Mouse (Mus musculus) c-Kit-positive CD71-negative TER-119-negative erythroid progenitor cells, embryonic 14.5 days (primary cell): ENCODE measurements around the gene Serf1.
"Not testable (repeated sequence)": the region's sequence is repeated elsewhere in the genome, so short reads cannot be mapped to it uniquely, and the experiment has no call there.

Source experiments
- DNase-seq: peaks from one replicate; pipeline ENCODE4 v3.0.0-alpha.2; 2013; ENCODE audit warnings: low read depth

The Serf1 gene

GRCm38 (mm10) chr13:100107652-100108472, at the start of gene Serf1:
TSS of gene Serf1 (plus strand) at chr13:100108012.
- no peak for DNase-seq

GRCm38 (mm10) chr13:100063936-100064335, 43.9 kb upstream of the Serf1 start:
- DNase-seq = no peak

GRCm38 (mm10) chr13:100067821-100068220, 40.0 kb upstream of the Serf1 start:
- DNase-seq = no peak

DNA sequence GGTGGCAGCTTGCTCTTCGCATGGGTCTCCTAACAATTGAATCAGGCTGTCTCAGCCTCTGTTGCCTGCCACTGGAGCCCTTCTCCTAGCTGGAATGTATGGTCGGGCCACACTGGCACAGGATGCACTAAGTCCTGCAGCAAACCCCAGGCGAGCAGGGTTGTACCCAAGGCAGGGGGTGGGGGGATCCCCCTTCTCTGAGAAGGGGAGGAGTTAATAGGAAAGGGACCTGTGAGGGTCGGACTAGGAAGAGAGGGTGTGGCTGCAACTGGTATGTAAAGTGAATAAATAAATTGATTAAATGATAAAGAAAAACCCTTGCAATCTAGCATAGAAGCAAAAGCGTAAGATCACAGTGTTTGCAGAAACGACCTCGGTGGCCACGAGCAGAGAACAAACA, 36.3 kb upstream of the Serf1 start:
- no peak for DNase-seq

DNA sequence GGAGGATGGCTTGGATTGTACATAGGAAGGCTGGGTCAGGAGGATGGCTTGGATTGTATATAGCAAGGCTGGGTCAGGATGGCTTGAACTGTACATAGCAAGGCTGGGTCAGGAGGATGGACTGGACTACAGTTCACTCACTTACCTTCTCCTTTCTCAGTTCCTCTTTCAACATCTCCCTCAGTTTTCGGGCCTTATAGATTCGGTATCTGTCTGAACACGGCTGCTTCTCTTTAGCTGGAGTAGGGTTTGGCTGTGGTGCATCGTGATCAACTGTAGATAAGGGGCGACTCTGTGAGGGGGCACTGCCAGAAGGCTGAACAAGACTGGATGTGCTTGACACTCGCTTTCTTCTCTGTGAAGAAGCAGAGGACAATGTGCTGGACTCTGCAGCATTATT, 9.0 kb upstream of the Serf1 start:
- no peak for DNase-seq

- no peak for DNase-seq
Observed at GRCm38 (mm10) chr13:100103052-100103658, 4.7 kb upstream of the Serf1 start.

- peak; percentile 85 for DNase-seq
Observed at GRCm38 (mm10) chr13:100103748-100104254, 4.0 kb upstream of the Serf1 start, which contains the start of gene Bdp1. TSS of gene Bdp1 (minus strand) at chr13:100104070.

- no peak for DNase-seq
Observed at GRCm38 (mm10) chr13:100112218-100112972, 4.6 kb downstream of the Serf1 start.

GRCm38 (mm10) chr13:100123970-100124369, 16.2 kb downstream of the Serf1 start:
- no peak for DNase-seq

- DNase-seq = peak; percentile 83
Observed at GRCm38 (mm10) chr13:100124423-100125257, 16.8 kb downstream of the Serf1 start, which contains the start of gene Smn1. TSS of gene Smn1 (plus strand) at chr13:100124852.

- no peak for DNase-seq
Observed at GRCm38 (mm10) chr13:100125258-100125643, 17.4 kb downstream of the Serf1 start.

DNA sequence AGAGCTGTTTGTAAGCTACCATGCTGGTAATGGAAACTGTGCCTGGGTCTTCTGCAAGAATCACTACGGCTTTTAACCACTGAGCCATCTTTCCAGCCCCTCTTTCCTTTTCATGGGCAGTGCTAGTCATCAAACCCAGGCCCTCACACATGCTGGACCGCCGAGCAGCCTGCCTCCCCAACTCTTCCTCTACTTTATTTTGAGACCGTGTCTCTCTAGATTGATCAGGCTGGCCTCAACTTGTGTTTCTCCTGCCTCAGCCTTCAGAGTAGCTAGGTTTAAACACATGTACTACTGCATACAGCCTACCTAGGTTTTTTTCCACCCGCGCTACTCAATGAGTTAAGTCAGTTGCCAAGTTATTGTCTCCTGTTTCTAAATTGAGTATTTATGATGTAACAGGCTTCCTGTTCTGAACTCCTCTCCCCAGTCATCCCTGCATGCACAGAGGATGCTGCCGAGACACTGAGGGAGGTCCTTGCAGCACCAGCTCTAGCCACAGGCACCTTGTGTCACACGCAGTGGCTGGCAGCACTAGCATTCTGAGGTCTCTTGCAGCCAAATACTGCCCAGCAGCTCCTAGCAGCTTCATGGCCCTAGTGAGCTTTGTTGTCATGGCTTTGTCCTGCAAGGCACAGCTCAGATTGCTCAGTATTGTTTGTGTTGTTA, 34.0 kb downstream of the Serf1 start:
- no peak for DNase-seq

DNA sequence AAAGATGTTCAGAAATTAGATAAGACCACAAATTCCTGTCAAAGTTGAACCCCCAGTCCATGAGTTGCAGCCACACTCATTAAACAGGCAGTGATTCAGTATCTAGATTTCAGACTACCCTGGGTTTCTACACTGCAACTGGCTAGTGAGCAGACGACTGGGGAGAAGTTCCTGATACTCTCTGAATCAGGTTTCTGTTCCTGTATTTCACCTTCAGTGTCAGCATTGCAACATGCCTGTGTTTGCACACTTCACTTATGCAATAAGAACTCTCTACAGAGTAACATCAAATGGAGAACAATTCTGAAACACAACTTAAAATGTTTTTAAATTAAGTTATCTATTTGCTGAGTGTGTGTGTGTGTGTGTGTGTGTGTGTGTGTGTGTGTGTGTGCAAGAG, 44.8 kb downstream of the Serf1 start:
- DNase-seq = peak; percentile 34

DNA sequence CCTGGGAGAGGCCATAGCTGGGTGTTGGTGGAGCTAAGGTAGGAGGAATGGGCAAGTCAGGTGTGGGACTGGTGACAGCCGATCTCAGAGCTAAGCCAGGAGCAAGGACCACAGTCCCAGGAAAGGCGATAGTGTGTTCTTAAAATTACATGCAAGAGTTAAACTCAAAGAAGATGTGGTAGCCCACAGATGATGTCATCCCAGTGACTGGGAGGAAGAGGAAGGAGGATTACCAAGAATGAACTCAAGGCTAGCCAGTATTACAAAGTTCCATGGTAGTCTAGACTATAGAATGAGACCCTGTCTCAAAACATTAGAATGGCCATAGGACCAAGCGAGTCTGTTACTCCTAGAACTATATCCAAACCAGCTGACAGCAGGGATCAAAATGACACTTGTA, 48.8 kb downstream of the Serf1 start:
- DNase-seq = no peak

DNA sequence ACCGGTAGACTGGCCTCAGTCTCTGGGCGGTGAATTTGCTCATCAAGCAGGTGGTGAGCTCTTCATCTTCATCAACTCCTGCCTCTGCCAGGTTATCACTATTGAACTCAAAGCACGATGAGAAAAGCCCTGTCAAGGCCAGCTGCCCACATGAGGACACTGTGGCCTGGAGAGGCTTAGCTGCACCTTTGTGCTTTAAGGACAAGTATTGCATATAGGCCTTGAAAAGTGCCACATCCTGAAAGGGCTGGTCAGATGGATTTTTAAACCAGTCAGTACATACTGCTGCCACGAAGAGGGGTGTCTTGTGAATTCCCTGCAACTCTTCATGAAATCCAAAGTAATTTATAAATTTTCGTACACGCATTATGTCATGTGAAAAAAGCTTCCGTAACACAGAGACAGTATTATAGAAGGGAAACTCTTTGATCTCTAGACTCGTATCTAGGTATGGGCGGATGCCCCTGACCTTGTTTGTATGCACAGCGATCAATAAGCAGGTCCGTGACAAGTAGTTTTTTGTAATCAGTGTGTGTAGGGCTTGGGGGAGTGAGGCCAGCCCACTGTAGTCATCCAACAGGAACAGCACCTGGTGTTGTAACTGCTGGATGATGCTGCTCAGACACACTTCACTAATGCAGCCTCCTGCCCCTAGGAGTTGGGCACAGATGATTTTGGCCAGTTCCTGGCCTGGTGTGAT, 53.5 kb downstream of the Serf1 start:
- not testable (repeated sequence) for DNase-seq

DNA sequence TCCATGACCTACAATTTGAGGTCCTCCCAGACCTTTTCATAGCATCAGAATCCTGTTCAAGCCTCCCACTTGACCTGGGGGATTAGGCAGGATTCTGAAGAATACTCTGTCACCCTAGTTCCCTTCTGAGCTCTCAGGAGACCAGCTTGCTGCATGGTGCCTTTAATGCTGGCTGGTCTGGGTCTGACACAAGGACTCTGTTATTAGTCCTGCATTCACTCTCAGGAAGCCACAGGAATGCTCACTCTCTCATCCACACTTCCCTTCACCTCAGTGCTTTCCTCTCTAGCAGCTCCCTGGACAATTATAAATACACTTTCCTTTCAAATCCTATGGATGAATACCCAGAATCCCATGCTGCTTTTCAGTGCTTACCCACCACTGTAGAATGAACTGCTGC, 54.7 kb downstream of the Serf1 start:
- DNase-seq = not testable (repeated sequence)
